10 mouse cellular contexts compared by ENCODE assay signal in the genomic region with DNA sequence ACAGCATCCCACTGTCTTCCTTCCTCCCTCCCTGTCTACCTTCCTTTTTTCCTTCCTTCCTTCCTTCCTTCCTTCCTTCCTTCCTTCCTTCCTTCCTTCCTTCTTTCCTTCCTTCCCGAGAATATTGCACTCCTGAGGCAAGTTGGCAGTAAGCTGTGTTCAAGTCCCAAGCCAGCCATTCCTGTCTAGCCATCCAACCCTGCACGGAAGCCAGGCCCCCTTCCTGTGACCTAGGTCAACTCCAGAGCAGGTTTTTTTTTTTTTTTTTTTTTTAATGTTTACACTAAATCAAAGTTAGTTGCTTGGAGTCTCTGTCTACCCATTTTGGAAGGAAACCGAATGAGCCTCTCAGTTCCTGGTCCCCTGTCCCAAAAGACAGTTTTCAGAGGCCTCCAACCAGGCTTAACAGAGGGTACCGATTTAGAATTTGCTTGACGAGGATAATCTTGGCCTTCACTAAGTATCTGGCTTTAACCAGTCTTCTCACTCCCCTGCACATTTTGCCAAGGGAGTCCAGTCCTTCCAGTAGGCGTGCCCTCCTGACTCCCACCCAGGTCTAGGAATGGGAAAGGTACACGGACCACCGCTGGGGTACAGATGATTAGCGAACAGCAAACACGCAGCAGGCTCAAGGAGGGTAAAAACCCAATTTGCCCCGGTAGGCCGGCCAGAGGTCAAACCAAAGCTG. TPM values are rescaled to one million over a fixed set of nuclear protein-coding genes. Genes with fewer than 3 reads are reported as not detected.
A peak's percentile ranks its signal among the peaks of the same experiment; 100 is the strongest.
DNase-seq lines count a peak whose midpoint lies in the region; ATAC-seq lines count a peak whose summit lies in the region.
"Had no signal": no experiment of that assay in that cellular context is flagged by ENCODE, and none has a peak within 500 bp of the region (broad histone marks: within the 10 kb centered on the region; RNA-seq: fewer than 3 reads in every experiment).

No protein-coding gene starts in this region.

- H3K4me2 ChIP-seq in embryonic facial prominence, embryonic 15.5 days (replicated peaks): peak overlapping the region; percentile 32
- H3K4me2 ChIP-seq in intestine, embryonic 14.5 days (ENCODE audit: low read length): peak overlapping the region; percentile 25

- 13% methylated on average over 12 of the region's 12 CpGs for WGBS in embryonic facial prominence, embryonic 15.5 days
- 10% methylated on average over 12 of the region's 12 CpGs for WGBS in intestine, embryonic 14.5 days

- H3K36me3 ChIP-seq in embryonic facial prominence, embryonic 15.5 days: no peaks in the 10 kb centered on the region
- no peaks in the 10 kb centered on the region for H3K36me3 ChIP-seq in intestine, embryonic 14.5 days (ENCODE audit: control insufficient read depth, insufficient read depth, low read length)

- no peaks in the 10 kb centered on the region for H3K9me3 ChIP-seq in embryonic facial prominence, embryonic 15.5 days (replicated peaks)
- H3K9me3 ChIP-seq in intestine, embryonic 14.5 days (ENCODE audit: control insufficient read depth, low read length): no peaks in the 10 kb centered on the region

- ATAC-seq in embryonic facial prominence, embryonic 15.5 days (ENCODE audit: insufficient number of reproducible peaks, low FRiP score, low TSS enrichment, low read depth): no peak
- ATAC-seq in intestine, embryonic 14.5 days (replicated peaks; ENCODE audit: low FRiP score, low TSS enrichment, low read depth): peak; percentile 58

- no peaks in the 10 kb centered on the region for H3K27me3 ChIP-seq in embryonic facial prominence, embryonic 15.5 days
- H3K27me3 ChIP-seq in intestine, embryonic 14.5 days (replicated peaks; ENCODE audit: control insufficient read depth, insufficient read depth, low read length): no peaks in the 10 kb centered on the region

- H3K4me1 ChIP-seq in embryonic facial prominence, embryonic 15.5 days: peaks cover 40% of the 10 kb centered on the region
- H3K4me1 ChIP-seq in intestine, embryonic 14.5 days (replicated peaks; ENCODE audit: control insufficient read depth, insufficient read depth, low read length): peaks cover 30% of the 10 kb centered on the region

- peak; percentile 35 for DNase-seq in kidney, postnatal 10 days
- no peak for DNase-seq in kidney, adult 9 months
- DNase-seq in intestine, embryonic 14.5 days (ENCODE audit: low spot score): no peak
- peak; percentile 31 for DNase-seq in neural tube, embryonic 10.5 days (ENCODE audit: extremely low spot score, low spot score)
- DNase-seq in retina, embryonic 14.5 days (ENCODE audit: low spot score): no peak
- no peak for DNase-seq in cerebellum, postnatal 14 days
- DNase-seq in thymus, postnatal 25 days: no peak
- DNase-seq: cerebellum, adult 9-10 months; right cerebral cortex, postnatal 4 days had no signal

- H3K27ac ChIP-seq in embryonic facial prominence, embryonic 15.5 days (replicated peaks): peak overlapping the region; percentile 87
- H3K27ac ChIP-seq in intestine, embryonic 14.5 days (ENCODE audit: low read depth): peak overlapping the region; percentile 87

- H3K9ac ChIP-seq in embryonic facial prominence, embryonic 15.5 days: no peak overlapping the region
- H3K9ac ChIP-seq in intestine, embryonic 14.5 days (ENCODE audit: low read length): no peak overlapping the region

- no peak overlapping the region for H3K4me3 ChIP-seq in embryonic facial prominence, embryonic 15.5 days (replicated peaks)
- H3K4me3 ChIP-seq in intestine, embryonic 14.5 days (ENCODE audit: low read depth, low read length): no peak overlapping the region

RNA-seq across cellular contexts. Expression of gene Ctdsp2, which starts 7.0 kb away (rescaled TPM):
- 92.5 and 93.9 TPM in 2 replicates for polyA plus RNA-seq in embryonic facial prominence, embryonic 15.5 days (2015; fragmentation: Nextera tagmentation; extraction: Ambion mirVana)
- 99.2 and 101 TPM in 2 replicates for polyA plus RNA-seq in intestine, embryonic 14.5 days (2014; fragmentation: Nextera tagmentation; extraction: Ambion mirVana)

RNA-seq across cellular contexts. Expression of gene Avil, which starts 29.0 kb away (rescaled TPM):
- 1.6 and 1.8 TPM in 2 replicates for polyA plus RNA-seq in embryonic facial prominence, embryonic 15.5 days (2015; fragmentation: Nextera tagmentation; extraction: Ambion mirVana)
- 0.22 TPM in 2 replicates for polyA plus RNA-seq in intestine, embryonic 14.5 days (2014; fragmentation: Nextera tagmentation; extraction: Ambion mirVana)

RNA-seq across cellular contexts. Expression of gene Tsfm, which starts 59.1 kb away (rescaled TPM):
- polyA plus RNA-seq in embryonic facial prominence, embryonic 15.5 days (2015; fragmentation: Nextera tagmentation; extraction: Ambion mirVana): 68.8 and 75.4 TPM in 2 replicates
- 86.1 and 86.3 TPM in 2 replicates for polyA plus RNA-seq in intestine, embryonic 14.5 days (2014; fragmentation: Nextera tagmentation; extraction: Ambion mirVana)

Comparison
In these comparisons a context has a peak if more than half of its experiments do, and no peak if none do; other contexts are left out.
1. DNase-seq: peak in kidney, postnatal 10 days (single experiment) and neural tube, embryonic 10.5 days (single experiment); none in kidney, adult 9 months (single experiment), intestine, embryonic 14.5 days (single experiment), retina, embryonic 14.5 days (single experiment), cerebellum, postnatal 14 days (0 of 2) and thymus, postnatal 25 days (single experiment).